Mouse (Mus musculus) forebrain, embryonic 15.5 days (tissue): Measurements from ENCODE around the gene Ccnd2. TPM values are rescaled to one million over a fixed set of nuclear protein-coding genes. Genes with fewer than 3 reads are reported as not detected.

Experiments
- ATAC-seq: fragments of 200-750 bp; cut with Nextera tagmentation; replicated peaks from 2 replicates; pipeline ENCODE4 v1.8.0; 2017; ENCODE audit warnings: mild to moderate bottlenecking, moderate TSS enrichment, moderate library complexity
- H3K27ac ChIP-seq: fragments of 300-500 bp; sonication (generic); replicated peaks from 2 replicates; pipeline ENCODE4 v1.5.1; 2015; ENCODE audit warnings: mild to moderate bottlenecking, inconsistent platforms
- H3K27me3 ChIP-seq: fragments of 300-500 bp; sonication (generic); 2 replicates; pipeline ENCODE4 v1.6.1; 2015; ENCODE audit warnings: inconsistent platforms
- H3K36me3 ChIP-seq: fragments of 300-500 bp; sonication (generic); 2 replicates; pipeline ENCODE4 v1.6.1; 2015; ENCODE audit warnings: mild to moderate bottlenecking, inconsistent platforms
- H3K4me1 ChIP-seq: fragments of 300-500 bp; sonication (generic); 2 replicates; pipeline ENCODE4 v1.6.1; 2015; ENCODE audit warnings: inconsistent platforms
- H3K4me2 ChIP-seq: fragments of 300-500 bp; sonication (generic); replicated peaks from 2 replicates; pipeline ENCODE4 v1.6.1; 2015; ENCODE audit warnings: mild to moderate bottlenecking, inconsistent platforms
- H3K4me3 ChIP-seq: fragments of 300-500 bp; sonication (generic); 2 replicates; pipeline ENCODE4 v1.5.1; 2015; ENCODE audit warnings: mild to moderate bottlenecking, inconsistent platforms
- H3K9ac ChIP-seq: fragments of 300-500 bp; sonication (generic); replicated peaks from 2 replicates; pipeline ENCODE4 v1.6.1; 2015; ENCODE audit warnings: mild to moderate bottlenecking, inconsistent platforms
- H3K9me3 ChIP-seq: fragments of 300-500 bp; sonication (generic); 2 replicates; pipeline ENCODE4 v1.6.1; 2016; ENCODE audit warnings: inconsistent platforms
- WGBS: fragments of 180-500 bp; shearing (Covaris S2); methylation state at CpG from one replicate; pipeline ENCODE4 v1.1.7; 2015; ENCODE audit warnings: mixed read lengths; 5-methylcytosine and 5-hydroxymethylcytosine counted together
- polyA plus RNA-seq: library from polyadenylated mRNA; unstranded; fragments of >200 nt; fragmentation: Nextera tagmentation; extraction: Ambion mirVana; gene quantifications from 2 replicates; pipeline ENCODE4 v1.2.1, GENCODE M21; 2015

Ccnd2 gene
- 1,282 and 1,421 TPM in 2 replicates for polyA plus RNA-seq

DNA sequence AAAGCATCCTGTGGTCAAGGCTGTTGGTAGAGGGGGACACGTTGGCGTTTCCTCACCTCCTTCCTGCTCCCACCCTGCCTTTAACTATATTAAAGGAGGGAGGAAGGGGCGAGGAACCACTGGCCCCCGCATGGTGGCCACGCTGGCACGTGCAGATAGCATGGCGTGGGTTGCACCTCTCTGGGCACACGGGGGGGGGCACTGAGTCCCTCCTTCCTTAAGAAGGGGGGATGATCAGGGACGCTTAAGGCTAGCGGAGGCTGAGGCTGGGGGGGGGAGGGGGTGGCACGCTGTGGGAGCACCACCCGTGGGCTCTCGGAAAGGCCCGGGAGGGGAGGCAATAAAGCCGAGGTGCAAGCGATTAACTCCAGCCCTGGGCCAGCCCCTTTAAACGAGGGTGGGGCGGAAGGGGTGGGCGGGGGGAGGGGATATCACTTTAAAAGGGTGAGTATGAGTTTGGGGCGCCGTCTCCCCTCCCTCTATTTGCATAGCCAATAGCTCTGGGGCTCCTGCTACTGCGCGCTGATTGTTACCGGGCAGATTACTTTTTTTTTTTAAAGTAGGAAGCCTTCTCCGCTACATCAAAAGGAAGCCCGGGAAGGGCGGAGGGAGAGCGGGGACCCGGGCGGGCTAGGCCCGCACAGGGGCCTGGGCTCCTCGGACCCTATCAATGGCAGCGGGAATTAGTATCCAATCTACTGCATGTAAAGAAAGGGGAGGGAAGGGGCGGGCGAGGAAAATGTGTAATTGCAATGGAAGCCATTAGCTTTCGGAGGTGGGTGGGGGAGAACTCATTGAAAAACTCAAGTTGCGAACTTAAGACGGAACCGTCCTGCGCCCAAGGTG lies at the start of gene Ccnd2:
TSS of gene Ccnd2 (minus strand) at position 88 of the 846 bp plus-strand sequence.
- H3K9ac ChIP-seq = peak within 1 kb of the TSS; percentile 45
- H3K27me3 ChIP-seq = peaks cover 34% of the 10 kb centered on the region
- H3K27ac ChIP-seq = peak within 1 kb of the TSS; percentile 70
- ATAC-seq = peak; percentile 63
- under 1% methylated on average over 40 of the region's 40 CpGs for WGBS
- peak within 1 kb of the TSS; percentile 83 for H3K4me2 ChIP-seq
- H3K9me3 ChIP-seq = no peaks in the 10 kb centered on the region
- peak within 1 kb of the TSS; percentile 57 for H3K4me3 ChIP-seq
- peaks cover 72% of the 10 kb centered on the region for H3K4me1 ChIP-seq
- H3K36me3 ChIP-seq = no peaks in the 10 kb centered on the region

DNA sequence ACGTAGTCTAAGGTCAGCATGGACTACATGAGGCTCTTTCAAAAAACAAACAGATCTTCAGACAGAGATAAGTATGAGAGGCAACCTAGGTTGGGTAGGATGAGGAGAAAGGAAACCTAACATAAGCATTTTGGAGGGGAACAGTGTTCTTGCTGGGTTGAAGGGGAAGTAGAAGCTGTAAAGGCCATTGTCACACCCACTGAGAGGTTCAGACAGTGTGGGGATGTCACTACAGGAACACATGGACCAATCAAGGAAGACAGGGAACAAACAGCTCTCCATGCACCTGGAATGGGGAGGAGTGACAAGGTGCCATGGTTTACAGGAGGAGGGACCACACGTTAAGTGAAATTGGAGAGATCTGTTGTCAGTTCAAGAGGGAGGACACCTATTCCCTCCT lies 45.0 kb upstream of the Ccnd2 start:
- Histone ChIP-seq H3K9ac (no peak overlapping the region), H3K9me3 (no peaks in the 10 kb centered on the region), H3K27ac (no peak overlapping the region), H3K4me3 (no peak overlapping the region), H3K27me3 (no peaks in the 10 kb centered on the region), H3K4me2 (no peak overlapping the region), H3K36me3 (no peaks in the 10 kb centered on the region), H3K4me1 (no peaks in the 10 kb centered on the region)
- ATAC-seq = no peak
- 85% methylated on average over 2 of the region's 2 CpGs for WGBS

DNA sequence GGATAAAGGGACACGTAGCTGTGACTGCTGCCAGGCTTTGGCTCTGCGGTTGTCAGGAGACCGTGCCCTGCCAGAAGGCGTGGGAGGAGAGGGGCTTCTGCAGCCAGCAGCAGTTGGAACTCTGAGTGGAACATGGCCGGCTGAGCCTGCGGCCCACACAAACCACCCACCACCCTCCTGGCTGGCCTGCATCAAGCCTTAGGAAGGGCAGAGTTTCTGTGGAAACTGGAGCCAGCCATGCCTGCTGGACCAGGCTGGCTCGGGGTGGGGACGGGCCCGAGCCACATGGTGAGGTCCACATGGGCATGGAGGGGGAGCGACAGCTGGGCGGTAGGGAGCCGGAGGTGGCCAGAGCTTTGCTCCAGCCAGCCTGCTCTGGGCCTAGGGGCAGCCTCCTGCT lies 29.3 kb upstream of the Ccnd2 start:
- no peaks in the 10 kb centered on the region for H3K27me3 ChIP-seq
- peaks cover 5% of the 10 kb centered on the region for H3K4me1 ChIP-seq
- no peak for ATAC-seq
- 68% methylated on average over 12 of the region's 12 CpGs for WGBS
- H3K36me3 ChIP-seq = no peaks in the 10 kb centered on the region
- no peak overlapping the region for H3K27ac ChIP-seq
- no peak overlapping the region for H3K9ac ChIP-seq
- no peak overlapping the region for H3K4me2 ChIP-seq
- no peak overlapping the region for H3K4me3 ChIP-seq
- no peaks in the 10 kb centered on the region for H3K9me3 ChIP-seq

DNA sequence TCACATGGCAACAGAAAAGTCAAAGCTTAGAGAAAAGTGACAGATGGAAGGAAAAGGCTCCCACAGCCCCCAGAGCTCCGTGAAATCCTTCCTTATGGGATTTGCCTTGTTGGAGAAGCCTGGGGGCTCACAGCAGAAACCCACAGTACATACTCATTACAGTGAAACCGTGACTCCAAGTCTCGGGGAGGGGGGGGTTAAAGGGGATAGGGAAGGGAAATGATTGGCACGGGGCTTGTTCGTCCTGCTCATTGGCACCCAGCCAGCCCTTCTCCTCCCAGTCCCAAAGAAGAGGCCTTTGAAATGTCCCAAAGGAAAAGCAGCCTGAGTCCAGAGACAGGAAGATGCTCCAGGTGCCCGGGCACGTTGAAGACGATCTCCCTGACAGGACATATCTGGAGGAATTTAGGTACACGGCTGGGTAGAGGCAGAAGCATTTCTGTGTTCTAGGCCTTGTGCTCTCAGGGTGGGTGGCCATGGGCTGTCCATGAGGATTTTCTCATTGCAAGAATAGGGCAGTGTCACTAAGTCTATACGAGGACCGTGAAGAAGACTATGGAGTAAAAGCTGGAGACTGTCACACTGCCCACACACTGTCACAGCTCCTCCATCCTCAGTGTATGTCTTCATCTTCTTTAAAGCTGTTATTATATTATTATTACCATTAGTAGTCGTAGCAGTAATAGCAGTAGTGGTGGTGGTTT lies 27.2 kb upstream of the Ccnd2 start:
- WGBS = 43% methylated on average over 12 of the region's 12 CpGs
- no peak overlapping the region for H3K4me3 ChIP-seq
- no peaks in the 10 kb centered on the region for H3K9me3 ChIP-seq
- peaks cover 5% of the 10 kb centered on the region for H3K4me1 ChIP-seq
- no peak overlapping the region for H3K4me2 ChIP-seq
- H3K27me3 ChIP-seq = no peaks in the 10 kb centered on the region
- H3K27ac ChIP-seq = no peak overlapping the region
- H3K9ac ChIP-seq = no peak overlapping the region
- no peaks in the 10 kb centered on the region for H3K36me3 ChIP-seq
- no peak; the same call in 1 of the 2 replicates for ATAC-seq

DNA sequence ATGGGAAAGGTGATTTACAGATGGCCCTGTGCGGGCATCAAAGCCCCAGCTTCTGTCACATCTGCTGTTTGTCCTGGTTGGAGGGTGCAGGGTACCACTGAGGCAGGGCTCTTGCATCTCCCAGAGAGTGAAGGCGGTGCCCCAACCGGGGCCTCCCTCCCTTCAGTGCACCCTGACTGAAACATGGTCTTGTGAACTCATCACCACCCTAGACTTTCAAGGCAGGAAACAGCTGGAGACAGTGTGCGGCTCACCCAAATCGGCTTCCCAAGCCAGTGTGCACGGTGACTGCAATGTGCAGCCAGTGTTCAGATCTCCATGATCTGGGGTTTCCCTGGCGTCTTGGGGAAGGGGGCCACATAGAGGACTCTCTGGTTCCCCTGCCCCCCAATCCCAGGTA lies 26.0 kb upstream of the Ccnd2 start:
- Histone ChIP-seq H3K4me3 (no peak overlapping the region), H3K36me3 (no peaks in the 10 kb centered on the region), H3K27ac (no peak overlapping the region), H3K4me1 (peaks cover 5% of the 10 kb centered on the region), H3K9me3 (no peaks in the 10 kb centered on the region), H3K9ac (no peak overlapping the region), H3K27me3 (no peaks in the 10 kb centered on the region), H3K4me2 (no peak overlapping the region)
- 89% methylated on average over 7 of the region's 7 CpGs for WGBS
- no peak for ATAC-seq

DNA sequence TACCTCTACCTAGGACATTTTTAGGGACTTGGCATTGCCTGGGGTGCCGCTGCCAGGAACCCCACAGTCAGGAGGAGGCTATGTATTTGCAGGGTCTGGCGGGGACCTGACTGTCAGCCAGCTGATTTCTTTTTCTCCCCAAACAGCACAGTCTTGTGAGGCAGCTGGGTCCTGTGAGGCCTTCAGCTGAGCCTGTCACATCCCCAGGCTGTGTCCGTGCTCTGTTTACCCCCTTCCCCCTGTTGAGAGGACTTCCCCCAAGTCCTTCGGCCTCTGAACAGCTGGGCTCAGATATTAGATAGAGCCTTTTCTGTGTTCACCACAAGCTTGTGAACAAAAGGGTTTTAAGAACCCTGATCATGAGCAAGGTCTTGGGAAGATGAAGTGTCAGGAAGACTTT lies 25.4 kb upstream of the Ccnd2 start:
- Histone ChIP-seq H3K4me2 (no peak overlapping the region), H3K27me3 (no peaks in the 10 kb centered on the region), H3K4me1 (peaks cover 5% of the 10 kb centered on the region), H3K27ac (no peak overlapping the region), H3K36me3 (no peaks in the 10 kb centered on the region), H3K4me3 (no peak overlapping the region), H3K9me3 (no peaks in the 10 kb centered on the region), H3K9ac (no peak overlapping the region)
- WGBS = 44% methylated on average over 4 of the region's 4 CpGs
- ATAC-seq = no peak

DNA sequence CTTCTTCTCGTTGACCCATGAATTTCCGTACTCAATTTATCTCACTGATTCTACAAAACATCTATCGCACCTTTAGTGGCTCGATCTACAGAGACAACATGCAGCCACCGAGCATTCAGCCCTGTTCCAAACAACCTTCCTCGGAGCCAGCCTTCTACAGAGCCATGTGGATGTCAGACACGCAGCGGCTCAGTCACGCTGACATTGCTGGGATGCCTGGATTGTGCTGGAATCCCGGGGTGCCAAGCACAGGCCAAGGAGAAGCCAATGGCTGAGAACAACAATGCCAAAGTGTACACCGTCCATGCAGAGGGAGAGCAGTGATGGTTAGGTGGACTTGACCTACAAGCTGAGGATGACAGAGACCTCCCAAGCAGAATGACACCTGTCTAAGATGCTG lies 20.5 kb upstream of the Ccnd2 start:
- Histone ChIP-seq H3K4me3 (no peak overlapping the region), H3K4me2 (no peak overlapping the region), H3K9me3 (no peaks in the 10 kb centered on the region), H3K9ac (no peak overlapping the region), H3K27me3 (no peaks in the 10 kb centered on the region), H3K27ac (no peak overlapping the region), H3K36me3 (no peaks in the 10 kb centered on the region), H3K4me1 (no peaks in the 10 kb centered on the region)
- 93% methylated on average over 11 of the region's 11 CpGs for WGBS
- ATAC-seq = no peak

DNA sequence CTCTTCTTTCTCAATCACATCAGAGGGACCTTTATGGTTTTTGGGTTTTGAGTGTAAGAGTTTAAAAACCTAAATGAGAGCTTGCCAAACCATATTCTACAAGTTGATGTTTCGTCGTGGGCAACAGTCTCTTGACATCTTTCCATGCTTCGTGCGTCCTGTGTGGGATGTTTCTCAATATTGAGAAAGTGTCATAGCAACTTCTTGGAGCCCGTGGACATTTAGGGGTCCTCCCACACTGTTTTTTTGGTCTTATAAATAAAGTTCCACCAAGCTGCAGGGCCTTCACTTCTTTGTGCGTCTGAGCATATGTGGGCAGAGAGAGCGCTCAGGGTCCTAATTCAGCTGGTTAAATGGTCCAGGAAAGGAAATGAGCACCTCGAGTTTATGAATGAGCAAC lies 18.7 kb upstream of the Ccnd2 start:
- no peak overlapping the region for H3K9ac ChIP-seq
- H3K9me3 ChIP-seq = no peaks in the 10 kb centered on the region
- H3K4me2 ChIP-seq = no peak overlapping the region
- no peak overlapping the region for H3K4me3 ChIP-seq
- no peaks in the 10 kb centered on the region for H3K36me3 ChIP-seq
- H3K27ac ChIP-seq = no peak overlapping the region
- 92% methylated on average over 8 of the region's 8 CpGs for WGBS
- H3K27me3 ChIP-seq = no peaks in the 10 kb centered on the region
- no peak for ATAC-seq
- no peaks in the 10 kb centered on the region for H3K4me1 ChIP-seq

DNA sequence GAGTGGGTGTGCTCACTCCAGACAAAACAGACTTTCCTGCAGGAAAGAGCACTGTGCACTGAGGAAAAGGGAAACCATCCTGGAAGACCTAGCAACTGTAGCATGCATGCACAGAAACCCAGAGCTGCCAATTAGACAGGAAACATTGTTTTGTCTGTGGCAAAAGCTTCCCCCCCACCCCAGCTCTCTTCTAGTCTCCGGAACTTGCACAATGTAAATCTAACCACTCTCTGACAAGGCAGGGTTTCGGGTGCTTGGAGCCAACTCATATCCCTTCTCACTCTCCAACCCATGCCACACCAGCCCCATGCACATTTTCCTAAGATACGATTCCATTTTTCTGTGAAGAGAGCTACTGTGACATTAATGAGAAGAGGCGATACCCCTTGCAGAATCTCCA lies 13.7 kb upstream of the Ccnd2 start:
- H3K4me3 ChIP-seq = no peak overlapping the region

DNA sequence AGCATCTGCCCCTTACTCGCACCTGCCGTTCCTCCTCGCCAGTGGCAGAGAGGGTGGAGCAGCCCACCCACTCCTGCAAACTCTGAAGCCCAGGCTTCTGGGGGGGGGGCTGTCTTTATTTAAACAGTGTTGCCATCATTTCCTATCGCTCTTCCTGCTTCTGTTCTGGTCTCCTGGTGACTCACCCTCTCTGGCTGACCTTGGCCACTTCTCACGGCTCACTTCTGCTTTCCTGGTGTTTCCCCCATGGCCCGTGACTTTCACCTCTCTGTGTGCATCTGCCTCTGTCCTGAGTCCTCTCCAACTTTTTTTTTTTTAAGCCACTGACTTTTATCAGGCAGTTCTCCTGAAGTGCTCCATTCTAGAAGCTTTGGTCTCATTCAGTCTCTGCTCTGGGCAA lies 10.8 kb upstream of the Ccnd2 start:
- 87% methylated on average over 6 of the region's 6 CpGs for WGBS
- H3K4me3 ChIP-seq = no peak overlapping the region
- no peaks in the 10 kb centered on the region for H3K4me1 ChIP-seq
- no peak overlapping the region for H3K4me2 ChIP-seq
- H3K9ac ChIP-seq = no peak overlapping the region
- H3K27ac ChIP-seq = no peak overlapping the region
- H3K36me3 ChIP-seq = no peaks in the 10 kb centered on the region
- no peak for ATAC-seq
- no peaks in the 10 kb centered on the region for H3K9me3 ChIP-seq
- H3K27me3 ChIP-seq = peaks cover under 1% of the 10 kb centered on the region; the same call in 1 of the 2 replicates

More for the DNA sequence above, 13.7 kb upstream of the Ccnd2 start:
- no peak for ATAC-seq
- Histone ChIP-seq H3K9me3 (no peaks in the 10 kb centered on the region), H3K27ac (no peak overlapping the region), H3K4me1 (no peaks in the 10 kb centered on the region), H3K4me2 (no peak overlapping the region), H3K9ac (no peak overlapping the region), H3K36me3 (no peaks in the 10 kb centered on the region), H3K27me3 (no peaks in the 10 kb centered on the region)
- 68% methylated on average over 4 of the region's 4 CpGs for WGBS

DNA sequence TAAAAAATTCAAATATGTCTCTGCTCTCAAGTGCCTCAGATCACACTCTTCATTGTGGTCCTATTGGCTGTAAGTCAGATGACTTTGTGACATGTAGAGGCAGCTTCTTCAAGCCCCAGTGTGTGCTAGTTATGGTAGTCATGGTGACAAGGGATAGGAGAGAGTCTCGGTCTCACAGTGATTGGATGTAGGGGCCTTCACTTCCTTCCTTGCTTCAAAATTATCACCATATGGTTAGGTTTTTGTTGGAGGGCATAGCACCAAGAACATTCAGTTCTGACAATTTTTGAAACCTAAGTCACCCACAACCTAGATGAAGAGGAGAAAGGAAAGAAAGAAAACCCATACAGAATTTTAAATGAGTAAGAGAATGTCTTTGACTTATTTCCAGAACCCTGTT lies 5.3 kb upstream of the Ccnd2 start:
- Histone ChIP-seq H3K27ac (no peak overlapping the region), H3K9me3 (no peaks in the 10 kb centered on the region), H3K4me3 (no peak overlapping the region), H3K4me1 (peaks cover 36% of the 10 kb centered on the region), H3K4me2 (no peak overlapping the region), H3K9ac (no peak overlapping the region), H3K36me3 (no peaks in the 10 kb centered on the region), H3K27me3 (peaks cover 40% of the 10 kb centered on the region)
- no peak for ATAC-seq
- 53% methylated on average over 1 of the region's 1 CpGs for WGBS

DNA sequence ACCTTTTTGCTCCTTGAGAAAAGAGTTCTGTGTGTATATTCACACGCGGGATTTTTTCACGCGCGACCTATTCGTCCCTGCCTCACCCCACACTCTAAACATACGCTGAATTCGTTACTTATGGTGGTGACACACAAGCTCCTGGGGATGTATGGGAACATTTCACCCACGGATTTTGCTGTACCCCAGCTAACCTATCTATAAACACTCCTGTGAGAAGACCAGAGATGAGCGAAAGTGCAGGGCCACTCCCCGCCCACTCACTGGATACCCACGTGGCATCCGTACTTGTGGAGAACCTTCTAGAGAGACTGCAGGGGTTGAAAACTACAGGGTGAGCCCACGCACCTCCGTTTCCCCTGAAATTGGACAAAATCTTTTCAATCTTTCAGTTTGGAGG lies 3.5 kb upstream of the Ccnd2 start:
- Histone ChIP-seq H3K4me2 (peak overlapping the region; percentile 83), H3K9ac (no peak overlapping the region), H3K4me1 (peaks cover 51% of the 10 kb centered on the region), H3K4me3 (peak overlapping the region; percentile 57), H3K9me3 (no peaks in the 10 kb centered on the region), H3K36me3 (no peaks in the 10 kb centered on the region), H3K27me3 (peaks cover 40% of the 10 kb centered on the region), H3K27ac (no peak overlapping the region)
- WGBS = under 1% methylated on average over 15 of the region's 15 CpGs
- no peak for ATAC-seq
